Mouse (Mus musculus) liver, embryonic 14.5 days (tissue): Measurements from ENCODE around the gene St6galnac3. TPM values are rescaled to one million over a fixed set of nuclear protein-coding genes. Genes with fewer than 3 reads are reported as not detected.

Experiments used
- ATAC-seq: fragments of 200-750 bp; cut with Nextera tagmentation; 2 replicates; pipeline ENCODE4 v1.8.0; 2017; ENCODE audit warnings: moderate number of reproducible peaks, mild to moderate bottlenecking, moderate library complexity; ENCODE audit not compliant: insufficient read depth
- DNase-seq, 3 experiments: peaks; one replicate each; pipeline ENCODE4 v3.0.0-alpha.2; 2012 to 2013; ENCODE audit warnings: low read depth in 3 of 3, low spot score in 3 of 3
- H3K27ac ChIP-seq: fragments of 300-500 bp; sonication (generic); 2 replicates; pipeline ENCODE4 v1.5.1; 2014; ENCODE audit warnings: moderate library complexity, mild to moderate bottlenecking, control low read depth, inconsistent platforms
- H3K27me3 ChIP-seq: fragments of 300-500 bp; sonication (generic); 2 replicates; pipeline ENCODE4 v1.6.1; 2014; ENCODE audit warnings: mild to moderate bottlenecking, low read length, moderate library complexity; ENCODE audit not compliant: control insufficient read depth, insufficient read depth
- H3K36me3 ChIP-seq: fragments of 300-500 bp; sonication (generic); replicated peaks from 2 replicates; pipeline ENCODE4 v1.6.1; 2014; ENCODE audit warnings: low read depth; ENCODE audit not compliant: control insufficient read depth, insufficient read depth
- H3K4me1 ChIP-seq, 2 experiments: fragments of 200-500 bp in 1 of 2; fragments of 300-500 bp in 1 of 2; sonication (generic) in 1 of 2; replicated peaks; 2 replicates each; pipeline ENCODE4 v1.6.1; 2012 to 2014; ENCODE audit warnings: antibody characterized with exemption in 1 of 2, inconsistent platforms in 1 of 2, low read length in 1 of 2; ENCODE audit not compliant: control insufficient read depth in 2 of 2, insufficient read depth in 2 of 2
- H3K4me2 ChIP-seq: fragments of 300-500 bp; sonication (generic); 2 replicates; pipeline ENCODE4 v1.6.1; 2014; ENCODE audit warnings: low read depth, mild to moderate bottlenecking, control low read depth, moderate library complexity
- H3K4me3 ChIP-seq, 2 experiments: fragments of 200-500 bp in 1 of 2; fragments of 300-500 bp in 1 of 2; sonication (generic) in 1 of 2; 2 replicates each; pipeline ENCODE4 v1.5.1; 2012 to 2014; ENCODE audit warnings: low read depth in 2 of 2, low read length in 2 of 2, mild to moderate bottlenecking in 2 of 2, control low read depth in 1 of 2, inconsistent platforms in 1 of 2, moderate library complexity in 1 of 2; ENCODE audit not compliant: insufficient read depth in 1 of 2
- H3K9ac ChIP-seq: fragments of 300-500 bp; sonication (generic); replicated peaks from 2 replicates; pipeline ENCODE4 v1.6.1; 2014; ENCODE audit warnings: mild to moderate bottlenecking, control low read depth, moderate library complexity
- H3K9me3 ChIP-seq: fragments of 300-500 bp; sonication (generic); 2 replicates; pipeline ENCODE4 v1.6.1; 2016; ENCODE audit warnings: low read length, mixed read lengths; ENCODE audit not compliant: control insufficient read depth
- CTCF ChIP-seq: IDR thresholded peaks from 2 replicates; pipeline ENCODE4 v1.5.1; 2016; ENCODE audit warnings: antibody characterized with exemption, low read depth, control low read depth
- EP300 ChIP-seq: IDR thresholded peaks from 2 replicates; pipeline ENCODE4 v1.6.1; 2016; ENCODE audit warnings: antibody characterized with exemption, low read depth
- WGBS: fragments of 180-500 bp; shearing (Covaris S2); extraction: QIAGEN DNeasy Blood & Tissue Kit; methylation state at CpG from one replicate; pipeline ENCODE4 v1.1.7; 2014; ENCODE audit not compliant: insufficient replicate concordance; 5-methylcytosine and 5-hydroxymethylcytosine counted together
- polyA plus RNA-seq, 2 experiments: library from polyadenylated mRNA; depleted of rRNA in 1 of 2; stranded (reverse) in 1 of 2; unstranded in 1 of 2; fragments of >200 nt; fragmentation: Nextera tagmentation in 1 of 2; extraction: Ambion mirVana in 1 of 2; gene quantifications; 2 replicates each; pipeline versions ENCODE4 v1.2.1 to v1.2.3; 2012 to 2014

The St6galnac3 gene
- polyA plus RNA-seq, 2 experiments = 2.9 to 5.7 TPM

DNA sequence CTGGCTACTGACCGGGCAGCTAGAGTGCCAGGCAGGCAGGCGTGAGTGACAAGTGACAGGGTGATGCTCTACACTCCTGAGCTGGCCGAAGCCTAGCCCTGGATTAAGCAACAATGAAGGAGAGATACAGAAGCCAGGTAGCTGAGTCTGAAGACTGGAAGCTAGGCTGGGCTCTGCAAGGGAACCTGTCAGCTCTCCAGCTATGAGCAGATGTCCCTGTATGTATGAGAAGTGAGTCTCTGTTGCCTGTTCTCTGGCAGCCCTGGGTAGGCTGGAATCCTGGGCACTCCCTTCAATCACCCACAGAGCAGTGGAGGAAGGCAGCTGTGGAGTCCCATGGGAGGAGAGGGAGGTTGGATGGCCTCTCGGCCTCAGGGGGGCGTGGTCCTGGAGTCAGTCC lies 236.0 kb downstream of the St6galnac3 start:
- Histone ChIP-seq H3K9ac (no peak overlapping the region), H3K9me3 (no peaks in the 10 kb centered on the region), H3K4me2 (no peak overlapping the region), H3K27ac (no peak overlapping the region), H3K4me1 (peaks cover 0 to 3% of the 10 kb centered on the region in 2 experiments; a peak in 1 of 4 replicates), H3K36me3 (no peaks in the 10 kb centered on the region), H3K4me3 (no peak overlapping the region), H3K27me3 (no peaks in the 10 kb centered on the region)
- TF ChIP-seq EP300 (no peak), CTCF (no peak)
- 76% methylated on average over 5 of the region's 5 CpGs for WGBS
- DNase-seq = no peak
- ATAC-seq = no peak

DNA sequence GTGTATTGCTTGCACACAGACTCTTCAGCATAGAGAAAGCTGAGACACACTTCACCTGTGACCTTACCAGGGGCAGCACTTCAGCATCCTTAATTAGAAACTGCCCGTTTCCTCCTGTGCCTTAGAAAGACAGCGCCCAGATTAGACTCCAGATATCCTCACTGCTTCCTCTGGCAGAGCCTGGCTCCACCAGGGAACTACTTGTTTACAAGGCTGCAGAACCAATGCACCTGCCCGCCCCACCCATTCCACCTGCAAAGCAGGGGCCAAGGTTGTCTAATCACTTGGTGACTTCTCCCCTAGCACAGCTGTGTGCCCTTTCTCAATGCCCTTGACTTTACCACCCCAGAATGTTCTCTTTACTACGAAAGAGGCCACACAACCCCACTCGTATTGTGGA lies 239.8 kb downstream of the St6galnac3 start:
- 66% methylated on average over 5 of the region's 5 CpGs for WGBS
- Histone ChIP-seq H3K9me3 (no peaks in the 10 kb centered on the region), H3K4me3 (no peak overlapping the region), H3K4me2 (no peak overlapping the region), H3K4me1 (peaks cover 0 to 8% of the 10 kb centered on the region in 2 experiments; a peak in 3 of 4 replicates), H3K9ac (no peak overlapping the region), H3K36me3 (no peaks in the 10 kb centered on the region), H3K27me3 (no peaks in the 10 kb centered on the region), H3K27ac (no peak overlapping the region)
- ATAC-seq (no peak), DNase-seq (no peak)
- TF ChIP-seq CTCF = no peak
- TF ChIP-seq EP300 = no peak

DNA sequence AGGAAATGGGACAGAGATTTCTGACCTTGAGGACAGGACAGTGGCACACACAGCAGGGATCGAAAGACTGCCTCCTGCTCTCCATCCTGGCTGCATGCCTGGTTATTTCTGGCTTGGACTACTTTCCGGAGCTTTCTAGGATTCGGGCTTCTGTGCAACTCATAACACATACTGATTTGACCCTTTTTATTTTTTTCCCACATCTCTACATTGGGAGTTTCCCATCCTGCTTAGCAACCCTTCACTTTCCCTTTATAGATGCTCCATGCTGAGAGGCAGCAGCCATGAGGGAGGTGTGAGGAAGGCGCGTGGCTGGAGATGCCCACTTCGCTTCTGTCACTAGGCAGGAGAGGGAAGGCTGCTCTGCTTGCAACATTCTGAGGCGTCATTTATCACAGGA lies 240.3 kb downstream of the St6galnac3 start:
- H3K27ac ChIP-seq = no peak overlapping the region
- H3K27me3 ChIP-seq = no peaks in the 10 kb centered on the region
- no peaks in the 10 kb centered on the region for H3K36me3 ChIP-seq
- WGBS = 72% methylated on average over 7 of the region's 7 CpGs
- DNase-seq (no peak), ATAC-seq (no peak)
- H3K9ac ChIP-seq = no peak overlapping the region
- TF ChIP-seq EP300 (no peak), CTCF (no peak)
- H3K4me1 ChIP-seq = peaks cover 0 to 8% of the 10 kb centered on the region in 2 experiments; a peak in 3 of 4 replicates
- no peaks in the 10 kb centered on the region for H3K9me3 ChIP-seq
- no peak overlapping the region for H3K4me3 ChIP-seq
- H3K4me2 ChIP-seq = no peak overlapping the region

DNA sequence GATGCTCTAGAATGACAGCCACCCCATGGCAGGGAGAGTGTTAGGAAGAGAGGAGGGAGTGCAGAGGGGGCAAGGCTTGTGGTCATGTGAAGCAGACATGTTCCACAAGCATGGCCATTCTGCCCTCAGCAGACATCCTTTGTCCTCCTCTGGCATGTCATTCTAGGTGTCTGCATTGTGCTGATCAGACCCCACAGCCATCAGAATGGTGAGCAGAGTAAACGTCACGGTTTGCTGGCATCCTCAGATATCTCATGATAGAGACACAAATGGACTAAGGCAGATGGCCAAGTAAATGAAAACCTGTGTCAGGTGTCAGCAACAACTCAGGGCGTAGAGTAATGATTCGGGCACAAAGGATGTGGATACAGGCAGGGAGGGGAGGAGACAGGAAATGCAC lies 241.3 kb downstream of the St6galnac3 start:
- 59% methylated on average over 4 of the region's 4 CpGs for WGBS
- H3K36me3 ChIP-seq = no peaks in the 10 kb centered on the region
- H3K9me3 ChIP-seq = no peaks in the 10 kb centered on the region

DNA sequence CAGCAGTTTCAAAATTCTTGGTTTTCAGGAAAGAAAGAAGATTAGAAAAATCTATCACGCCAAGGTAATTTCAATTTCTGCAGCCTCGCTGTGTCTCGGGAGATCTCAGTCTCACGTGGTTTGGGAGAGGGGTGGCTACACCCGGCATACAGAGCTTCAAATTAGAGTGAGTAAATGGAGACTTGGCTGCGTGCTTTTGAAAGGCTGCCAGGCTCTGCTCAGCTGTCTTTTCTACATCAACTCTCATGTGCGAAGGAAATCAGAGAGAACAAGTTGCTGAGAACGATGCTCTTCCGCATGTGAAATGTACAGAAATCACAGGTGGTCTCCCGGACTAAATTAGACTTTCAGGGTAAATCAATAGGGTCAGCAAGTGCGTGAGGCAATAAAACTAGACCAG lies 242.9 kb downstream of the St6galnac3 start:
- TF ChIP-seq CTCF (no peak), EP300 (no peak)
- Histone ChIP-seq H3K27ac (no peak overlapping the region), H3K4me2 (no peak overlapping the region), H3K4me3 (no peak overlapping the region), H3K9me3 (no peaks in the 10 kb centered on the region), H3K9ac (no peak overlapping the region), H3K36me3 (no peaks in the 10 kb centered on the region), H3K27me3 (no peaks in the 10 kb centered on the region), H3K4me1 (peaks cover 0 to 8% of the 10 kb centered on the region in 2 experiments; a peak in 3 of 4 replicates)
- WGBS = 74% methylated on average over 11 of the region's 11 CpGs
- ATAC-seq = no peak
- no peak for DNase-seq

More for the DNA sequence above, 241.3 kb downstream of the St6galnac3 start:
- Histone ChIP-seq H3K4me1 (peaks cover 0 to 8% of the 10 kb centered on the region in 2 experiments; a peak in 3 of 4 replicates), H3K27ac (no peak overlapping the region), H3K27me3 (no peaks in the 10 kb centered on the region), H3K4me2 (no peak overlapping the region), H3K9ac (no peak overlapping the region), H3K4me3 (no peak overlapping the region)
- DNase-seq = no peak
- ATAC-seq = no peak
- TF ChIP-seq CTCF = no peak
- no peak for TF ChIP-seq EP300
